Mouse (Mus musculus): ENCODE measurements at regions not wholly inside any gene's neighbourhood (a gene's known extent, or its start where the extent isn't known, plus 50 kb on each side); places are given as distances from the start of the nearest gene placed in this dataset.

DNA sequence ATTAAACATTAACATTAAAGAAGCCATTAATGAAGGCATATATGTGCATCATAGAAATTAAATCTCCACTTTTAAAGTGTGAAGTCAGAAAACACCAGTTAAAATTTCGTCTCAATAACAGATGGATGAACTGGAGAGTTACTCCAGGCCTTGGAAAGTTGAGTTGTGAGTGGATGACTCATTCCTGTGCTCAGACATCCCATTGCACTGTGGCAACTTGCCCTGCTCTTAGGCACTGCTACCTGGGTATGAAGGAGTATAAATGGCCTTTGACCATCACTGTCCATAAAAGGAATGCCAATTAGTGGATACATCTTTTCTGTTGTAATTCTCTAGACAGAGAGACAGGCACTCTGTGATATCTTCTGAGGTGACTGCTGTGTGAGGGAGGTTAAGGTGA, 723.2 kb upstream of the Nrsn1 start:
- TF ChIP-seq CTCF (IDR thresholded peaks at IDR 0.05) (no peak), EP300 (IDR thresholded peaks at IDR 0.05; ENCODE audit: insufficient read depth, low read depth, low read length) (no peak)
